Mouse (Mus musculus) megakaryocyte, embryonic 14.5 days (primary cell): ENCODE data around the gene 4930564D02Rik.

Experiments
- FLI1 ChIP-seq: IDR thresholded peaks from 2 replicates; pipeline ENCODE4 v1.6.1; 2012; ENCODE audit warnings: low read length, inconsistent platforms, mixed read lengths
- GATA1 ChIP-seq: IDR thresholded peaks from 3 replicates; pipeline ENCODE4 v1.6.1; 2012; ENCODE audit warnings: mixed read lengths, low read length, inconsistent platforms, borderline replicate concordance

DNA sequence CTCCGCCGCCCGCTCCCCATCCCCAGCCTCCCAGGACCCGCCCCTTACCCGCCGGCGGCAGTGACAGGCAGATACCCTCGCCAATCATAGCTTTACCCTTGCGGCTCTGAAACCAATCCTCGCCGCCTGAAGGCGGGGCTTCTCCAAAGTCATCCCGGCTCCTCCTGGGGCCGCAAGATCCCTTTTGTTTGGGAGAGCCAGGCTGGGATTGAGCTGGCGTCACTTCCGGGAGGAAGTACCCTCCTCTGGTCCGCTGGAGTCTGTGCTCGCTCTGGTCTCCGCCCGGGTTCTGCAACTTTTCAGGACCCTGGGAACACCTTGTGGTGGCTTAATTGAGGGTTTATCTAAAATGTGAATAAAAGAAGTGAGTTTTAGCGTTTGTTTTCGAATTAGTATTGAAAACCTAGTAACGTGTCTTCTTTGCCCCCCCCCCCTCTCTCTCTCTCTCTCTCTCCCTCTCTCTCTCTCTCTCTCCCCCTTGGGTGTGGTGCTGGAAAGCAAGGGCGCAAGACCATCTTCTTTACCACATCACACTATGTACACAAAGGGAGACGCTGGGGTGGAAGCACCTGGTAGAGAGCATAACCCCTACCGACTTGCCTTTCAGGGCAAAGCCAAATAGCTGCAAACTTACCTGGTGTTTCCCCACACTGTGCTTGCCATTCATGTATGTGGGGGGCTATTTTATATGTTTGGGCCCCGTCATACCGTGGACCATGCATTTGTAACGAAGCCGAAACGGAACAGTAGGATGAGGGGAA, 13.5 kb upstream of the 4930564D02Rik start, which contains the start of gene Cttnbp2nl:
- no peak for TF ChIP-seq GATA1
- no peak for TF ChIP-seq FLI1
